In the genomic region with DNA sequence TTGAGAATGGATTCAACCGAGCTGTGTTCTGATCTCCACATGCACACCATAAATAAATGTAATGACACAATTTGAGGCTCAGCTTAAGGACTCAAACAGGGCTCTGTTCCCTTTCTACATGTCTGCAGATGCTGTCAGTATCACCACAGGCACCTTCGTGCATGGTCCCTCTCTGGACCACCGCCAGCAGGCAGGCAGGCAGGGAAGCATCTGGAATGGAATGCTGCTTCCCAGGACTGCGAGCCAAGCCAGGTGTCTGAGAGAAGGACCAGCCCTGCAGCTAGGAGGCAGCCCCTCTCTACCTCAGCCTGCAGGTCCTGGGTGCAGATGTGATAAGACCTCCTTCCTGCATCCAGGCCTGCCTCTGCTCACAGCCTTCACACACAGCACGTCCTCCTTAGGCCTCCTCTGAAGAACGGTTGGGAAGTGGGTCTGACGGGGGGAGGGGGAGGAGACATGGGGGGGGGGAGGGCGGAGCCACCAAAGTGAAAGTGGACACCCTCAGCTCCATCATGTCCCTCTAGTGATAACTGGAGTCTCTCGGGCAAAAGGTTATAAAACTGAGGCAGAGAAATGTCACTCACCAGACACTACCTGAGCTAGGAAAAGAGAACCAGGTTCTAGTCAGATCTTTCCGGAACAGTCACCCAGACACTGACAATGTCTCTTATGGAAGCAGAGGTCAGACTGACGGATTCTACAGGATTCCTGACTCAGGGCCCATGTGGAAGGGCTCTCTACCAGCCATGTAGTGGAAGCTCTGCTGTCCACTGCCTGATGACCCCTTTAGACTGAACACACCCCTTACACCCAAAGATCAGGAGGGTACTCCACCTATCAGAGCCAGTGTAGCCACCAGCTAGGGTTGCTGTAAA, we compare ENCODE assay signal across 9 mouse cellular contexts. TPM values are rescaled to one million over a fixed set of nuclear protein-coding genes. Genes with fewer than 3 reads are reported as not detected.
DNase-seq lines count a peak whose midpoint lies in the region; ATAC-seq lines count a peak whose summit lies in the region.
"Had no signal": no experiment of that assay in that cellular context is flagged by ENCODE, and none has a peak within 500 bp of the region (broad histone marks: within the 10 kb centered on the region; RNA-seq: fewer than 3 reads in every experiment).

No protein-coding gene starts in this region.

- no peaks in the 10 kb centered on the region for H3K36me3 ChIP-seq in kidney, embryonic 14.5 days (ENCODE audit: control insufficient read depth, insufficient read depth, low read length)
- no peaks in the 10 kb centered on the region for H3K36me3 ChIP-seq in heart, embryonic 16.5 days (ENCODE audit: control insufficient read depth, insufficient read depth)

- no peak overlapping the region for H3K27ac ChIP-seq in kidney, embryonic 14.5 days (ENCODE audit: low read depth, low read length)
- H3K27ac ChIP-seq in heart, embryonic 16.5 days (ENCODE audit: low read length), result peak overlapping the region; percentile 69

- H3K27me3 ChIP-seq in kidney, embryonic 14.5 days (ENCODE audit: control insufficient read depth, insufficient read depth, low read length), result no peaks in the 10 kb centered on the region
- H3K27me3 ChIP-seq in heart, embryonic 16.5 days (ENCODE audit: control insufficient read depth, insufficient read depth, low read length), result no peaks in the 10 kb centered on the region

- no peak for DNase-seq in kidney, adult 8-10 months
- peak; percentile 56 for DNase-seq in Muller cell, postnatal 12 days (ENCODE audit: inconsistent ontology term)
- no peak for DNase-seq in adrenal gland, adult 2 months
- DNase-seq in ovary, adult 18-20 months (ENCODE audit: low spot score), result no peak
- DNase-seq: cerebellum, postnatal 14 days; forebrain, postnatal 0 days had no signal

- ATAC-seq in kidney, embryonic 14.5 days (ENCODE audit: low FRiP score, low TSS enrichment), result peak; percentile 45; the same call in 1 of the 2 replicates
- ATAC-seq in heart, embryonic 16.5 days (replicated peaks; ENCODE audit: extremely low read depth, insufficient read depth, low FRiP score), result peak; percentile 49
- ATAC-seq in megakaryocyte-erythroid progenitor cell, adult 5-6 weeks (replicated peaks; ENCODE audit: low FRiP score, low TSS enrichment, poor library complexity, severe bottlenecking), result 0 out of 2 replicates have a peak, but pooled peaks have one; percentile 29
- ATAC-seq: forebrain, postnatal 0 days had no signal

- H3K9me3 ChIP-seq in kidney, embryonic 14.5 days (ENCODE audit: control insufficient read depth, low read length), result no peaks in the 10 kb centered on the region
- H3K9me3 ChIP-seq in heart, embryonic 16.5 days (replicated peaks; ENCODE audit: control insufficient read depth, low read length), result no peaks in the 10 kb centered on the region

- no peak overlapping the region for H3K4me2 ChIP-seq in kidney, embryonic 14.5 days (replicated peaks; ENCODE audit: low read depth, low read length)
- peak overlapping the region; percentile 12 for H3K4me2 ChIP-seq in heart, embryonic 16.5 days (ENCODE audit: low read depth, low read length)

- WGBS in kidney, embryonic 14.5 days, result 33% methylated on average over 11 of the region's 11 CpGs
- WGBS in heart, embryonic 16.5 days, result 18% methylated on average over 11 of the region's 11 CpGs

- H3K4me3 ChIP-seq in kidney, embryonic 14.5 days (ENCODE audit: low read length), result no peak overlapping the region
- H3K4me3 ChIP-seq in heart, embryonic 16.5 days (ENCODE audit: low read length), result no peak overlapping the region

- peaks cover 17% of the 10 kb centered on the region for H3K4me1 ChIP-seq in kidney, embryonic 14.5 days (ENCODE audit: control insufficient read depth, insufficient read depth, low read length)
- H3K4me1 ChIP-seq in heart, embryonic 16.5 days (ENCODE audit: control insufficient read depth, insufficient read depth, low read length), result peaks cover 65% of the 10 kb centered on the region

- H3K9ac ChIP-seq in kidney, embryonic 14.5 days (ENCODE audit: low read depth, low read length), result no peak overlapping the region
- peak overlapping the region; percentile 28 for H3K9ac ChIP-seq in heart, embryonic 16.5 days (ENCODE audit: low read length)
- H3K9ac ChIP-seq: forebrain, postnatal 0 days had no signal

RNA-seq across cellular contexts. Expression of gene Ksr1, which starts 4.7 kb away (rescaled TPM):
- 2.7 and 4.1 TPM in 2 replicates for polyA plus RNA-seq in kidney, embryonic 14.5 days (2014; fragmentation: Nextera tagmentation; extraction: Ambion mirVana)
- 3.3 TPM in 2 replicates for polyA plus RNA-seq in heart, embryonic 16.5 days (2015; fragmentation: Nextera tagmentation; extraction: Ambion mirVana)
- 5.4 and 11.9 TPM in 2 replicates for total RNA-seq in megakaryocyte-erythroid progenitor cell, adult 5-6 weeks (2014; fragmentation: Nextera tagmentation)
- 10.6 and 13.6 TPM in 2 replicates for total RNA-seq in megakaryocyte-erythroid progenitor cell, adult 5-6 weeks (2017)
- total RNA-seq in adrenal gland, adult 2 months (2021), result 10 to 100 TPM in 1 of 2 experiments, 1 to 10 TPM in 1; 9.1 to 14.6 TPM
- polyA plus RNA-seq in adrenal gland, adult 2 months (2012; rRNA removed), result 17.5 and 27.6 TPM in 2 replicates
